Mouse (Mus musculus) c-Kit-positive CD71-positive TER-119-negative erythroid progenitor cells, embryonic 14.5 days (primary cell): Measurements from ENCODE around the gene Gm21190.
"Not testable (repeated sequence)": the region's sequence is repeated elsewhere in the genome, so short reads cannot be mapped to it uniquely, and the experiment has no call there.

Experiments
- DNase-seq: peaks from one replicate; pipeline ENCODE4 v3.0.0-alpha.2; 2013; ENCODE audit warnings: low read depth

The Gm21190 gene

GRCm38 (mm10) chr5:15529122-15529521 is at the start of gene Gm21190:
Gene Gm21190, minus strand, starts transcription at chr5:15529222.
- DNase-seq: not testable (repeated sequence)

GRCm38 (mm10) chr5:15577033-15577432 is 48.0 kb upstream of the Gm21190 start, which contains the start of gene Gm21083:
Gene Gm21083, plus strand, starts transcription at chr5:15577333.
- not testable (repeated sequence) for DNase-seq

- not testable (repeated sequence) for DNase-seq
Measured at GRCm38 (mm10) chr5:15573735-15574134, 44.7 kb upstream of the Gm21190 start.

- not testable (repeated sequence) for DNase-seq
Measured at GRCm38 (mm10) chr5:15561425-15562264, 32.6 kb upstream of the Gm21190 start.

- not testable (repeated sequence) for DNase-seq
Measured at GRCm38 (mm10) chr5:15558654-15559053, 29.6 kb upstream of the Gm21190 start.

GRCm38 (mm10) chr5:15549606-15550005 is 20.6 kb upstream of the Gm21190 start:
- peak; percentile 1 for DNase-seq

GRCm38 (mm10) chr5:15549134-15549533 is 20.1 kb upstream of the Gm21190 start:
- not testable (repeated sequence) for DNase-seq

- DNase-seq: not testable (repeated sequence)
Measured at GRCm38 (mm10) chr5:15548642-15549041, 19.6 kb upstream of the Gm21190 start.

- DNase-seq: not testable (repeated sequence)
Measured at GRCm38 (mm10) chr5:15522470-15522869, 6.6 kb downstream of the Gm21190 start.

GRCm38 (mm10) chr5:15522028-15522427 is 7.0 kb downstream of the Gm21190 start:
- not testable (repeated sequence) for DNase-seq

- not testable (repeated sequence) for DNase-seq
Measured at GRCm38 (mm10) chr5:15520418-15520817, 8.6 kb downstream of the Gm21190 start.

- not testable (repeated sequence) for DNase-seq
Measured at GRCm38 (mm10) chr5:15517150-15517549, 11.9 kb downstream of the Gm21190 start.

GRCm38 (mm10) chr5:15512236-15512635 is 16.8 kb downstream of the Gm21190 start:
- not testable (repeated sequence) for DNase-seq

GRCm38 (mm10) chr5:15509911-15510310 is 19.1 kb downstream of the Gm21190 start:
- not testable (repeated sequence) for DNase-seq

GRCm38 (mm10) chr5:15508460-15509451 is 20.3 kb downstream of the Gm21190 start:
- DNase-seq: not testable (repeated sequence)

GRCm38 (mm10) chr5:15507757-15508459 is 21.1 kb downstream of the Gm21190 start:
- not testable (repeated sequence) for DNase-seq

- DNase-seq: no peak
Measured at GRCm38 (mm10) chr5:15507309-15507619, 21.8 kb downstream of the Gm21190 start.

GRCm38 (mm10) chr5:15506575-15507308 is 22.3 kb downstream of the Gm21190 start:
- DNase-seq: peak; percentile 35

GRCm38 (mm10) chr5:15498774-15499400 is 30.1 kb downstream of the Gm21190 start:
- not testable (repeated sequence) for DNase-seq

- DNase-seq: not testable (repeated sequence)
Measured at GRCm38 (mm10) chr5:15498350-15498749, 30.7 kb downstream of the Gm21190 start.
